Mouse (Mus musculus): ENCODE data around the gene Gpr25. TPM values are rescaled to one million over a fixed set of nuclear protein-coding genes. Genes with fewer than 3 reads are reported as not detected.

Gpr25 gene
- not detected for total RNA-seq (2021)

DNA sequence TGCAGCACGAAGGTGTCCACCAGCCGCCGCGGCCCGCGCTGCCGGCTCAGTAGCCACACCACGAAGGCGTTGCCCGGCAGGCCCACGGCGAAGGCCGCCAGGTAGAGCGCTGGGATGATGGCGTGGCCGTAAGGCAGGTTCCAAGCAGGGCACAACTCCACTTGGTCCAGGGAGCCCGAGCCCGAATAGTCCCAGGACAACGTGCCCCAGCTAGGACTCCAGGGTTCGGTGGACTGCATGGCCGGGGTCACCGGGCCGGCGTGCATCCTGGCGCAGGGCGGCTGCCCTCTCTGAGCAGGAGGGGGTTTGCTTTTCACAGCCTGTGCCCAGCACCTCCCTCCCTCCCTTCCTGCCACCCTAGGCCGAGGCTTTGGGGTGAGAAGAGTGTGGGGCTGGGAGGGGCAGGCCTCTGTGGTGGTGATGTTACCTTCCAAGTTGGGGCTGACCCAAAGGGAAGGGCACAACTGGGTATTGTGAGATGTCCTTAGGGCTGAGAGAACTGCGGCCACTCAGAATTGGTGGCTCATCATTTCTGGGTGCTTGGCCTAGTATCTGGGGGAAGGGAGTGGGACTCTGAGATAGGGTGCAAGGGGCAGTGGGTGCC lies at the start of gene Gpr25:
Gene Gpr25 (minus strand): TSS at position 239 of the 604 bp plus-strand sequence.
- intact Hi-C loops (cut with DNase I) = no loop called here
- no peak for DNase-seq

DNA sequence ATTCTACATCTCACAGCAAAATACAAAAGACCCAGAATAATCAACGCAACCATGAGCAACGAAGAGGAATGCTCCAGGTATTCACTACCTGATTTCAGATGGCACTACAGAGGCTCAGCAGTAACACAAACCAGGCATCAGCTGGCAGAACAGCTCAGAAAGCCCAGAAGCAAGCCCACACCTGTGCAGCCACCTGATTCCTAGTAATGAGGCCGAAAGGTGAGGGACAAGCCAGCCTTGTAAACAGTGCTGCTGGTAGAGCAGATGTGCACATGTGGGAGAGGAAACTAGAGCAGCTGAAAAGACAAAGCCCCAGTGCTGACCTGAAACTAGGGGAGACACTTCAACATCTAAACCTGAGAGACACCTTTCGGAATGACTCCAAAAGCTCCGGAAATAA lies 48.5 kb upstream of the Gpr25 start:
- intact Hi-C loops (cut with DNase I) = no loop called here
- DNase-seq = no peak

DNA sequence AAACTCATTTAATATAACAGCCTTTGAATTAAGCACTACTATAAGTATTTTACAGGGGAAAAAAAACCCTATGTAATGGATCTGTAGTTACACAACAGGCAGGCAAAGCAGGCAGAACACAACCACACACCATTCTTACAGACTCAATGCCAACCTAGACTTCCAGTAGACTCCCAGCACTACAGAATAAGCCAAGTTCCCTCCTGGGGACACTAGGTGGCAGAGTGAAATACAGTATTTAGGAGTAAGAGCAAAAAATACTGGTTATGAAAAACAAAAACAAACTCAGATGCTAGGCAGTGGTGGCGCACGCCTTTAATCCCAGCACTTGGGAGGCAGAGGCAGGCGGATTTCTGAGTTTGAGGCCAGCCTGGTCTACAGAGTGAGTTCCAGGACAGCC lies 45.8 kb upstream of the Gpr25 start:
- DNase-seq = peak; percentile 32 to 38
- intact Hi-C loops (cut with DNase I) = loop anchor here (1.0 to 2.0 kb wide), 2 partner anchors 34 to 153 kb away; no protein-coding TSS in a partner anchor

DNA sequence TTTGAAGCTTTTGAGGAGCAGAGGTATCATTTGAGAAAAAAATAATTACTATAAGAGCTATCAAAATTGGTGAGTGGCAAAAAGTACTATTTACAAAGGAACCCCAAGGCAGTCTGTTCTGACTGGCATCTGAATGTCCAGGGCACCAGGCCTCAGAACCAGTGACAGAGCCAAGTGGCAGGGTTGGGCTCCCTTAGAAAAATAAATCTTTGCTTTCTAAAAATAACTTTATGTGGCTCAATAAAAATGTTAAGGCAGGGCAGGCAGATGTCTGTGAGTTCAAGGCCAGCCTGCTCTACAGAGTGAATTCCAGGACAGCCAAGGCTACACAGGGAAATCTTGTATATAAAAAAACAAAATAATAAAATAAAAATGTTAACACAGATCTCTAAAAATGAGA lies 33.3 kb upstream of the Gpr25 start:
- no peak for DNase-seq
- intact Hi-C loops (cut with DNase I) = no loop called here

DNA sequence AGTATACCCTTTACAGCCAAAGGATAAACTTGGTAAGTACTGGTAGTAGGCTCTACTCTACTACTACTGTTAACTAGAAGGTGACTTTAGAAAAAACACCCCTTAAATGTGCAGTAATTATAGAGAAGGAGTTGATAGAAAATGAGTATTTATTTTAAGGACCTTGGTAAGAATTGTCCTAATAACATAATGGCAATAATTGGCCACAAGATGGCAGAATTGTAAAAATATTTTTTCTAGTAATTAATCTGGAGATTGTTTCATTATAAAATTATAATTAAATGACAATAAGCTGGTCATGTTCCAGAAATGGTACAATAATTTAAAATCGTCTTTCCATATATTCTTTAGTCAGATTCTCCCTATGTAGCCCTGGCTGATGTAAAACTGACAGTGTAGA lies 29.1 kb upstream of the Gpr25 start:
- intact Hi-C loops (cut with DNase I) = no loop called here
- no peak for DNase-seq

DNA sequence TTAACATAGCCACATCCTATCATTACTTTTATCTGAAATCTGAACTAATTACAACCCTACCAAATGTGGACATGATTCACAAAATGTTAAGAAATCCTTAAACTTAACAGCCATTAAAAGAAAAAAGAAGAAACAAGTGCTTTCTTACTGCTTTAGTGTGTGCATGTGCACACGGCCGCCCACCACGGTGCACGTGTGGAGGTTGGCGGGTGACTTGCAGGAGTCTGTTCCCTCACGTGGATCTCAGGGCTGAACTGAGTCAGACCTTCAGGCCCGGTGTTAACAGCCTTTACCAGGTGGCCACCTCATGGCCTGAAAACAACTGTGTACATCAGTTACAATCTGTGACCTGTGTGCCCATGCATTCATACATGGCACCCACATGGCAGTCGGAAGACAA lies 16.7 kb upstream of the Gpr25 start:
- DNase-seq = no peak
- intact Hi-C loops (cut with DNase I) = no loop called here

DNA sequence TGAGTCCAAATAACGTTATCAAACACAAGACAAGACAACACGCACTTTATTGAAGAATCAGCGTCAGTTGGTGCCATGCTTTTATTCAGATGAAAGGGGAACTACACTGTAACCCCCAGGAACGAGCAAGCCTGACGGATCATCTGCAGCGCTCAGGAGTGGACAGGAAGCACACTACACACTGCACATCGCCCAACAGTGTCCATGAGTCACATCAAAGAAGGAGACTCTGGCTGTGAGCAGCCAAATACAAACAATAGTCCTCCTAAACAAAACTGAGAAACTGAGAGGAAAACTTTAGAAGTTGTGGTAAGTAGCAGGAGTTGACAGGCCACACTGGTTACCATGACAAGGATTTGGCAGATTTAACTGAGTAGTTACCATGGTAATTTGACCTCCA lies 7.6 kb upstream of the Gpr25 start:
- no peak for DNase-seq
- intact Hi-C loops (cut with DNase I) = no loop called here

DNA sequence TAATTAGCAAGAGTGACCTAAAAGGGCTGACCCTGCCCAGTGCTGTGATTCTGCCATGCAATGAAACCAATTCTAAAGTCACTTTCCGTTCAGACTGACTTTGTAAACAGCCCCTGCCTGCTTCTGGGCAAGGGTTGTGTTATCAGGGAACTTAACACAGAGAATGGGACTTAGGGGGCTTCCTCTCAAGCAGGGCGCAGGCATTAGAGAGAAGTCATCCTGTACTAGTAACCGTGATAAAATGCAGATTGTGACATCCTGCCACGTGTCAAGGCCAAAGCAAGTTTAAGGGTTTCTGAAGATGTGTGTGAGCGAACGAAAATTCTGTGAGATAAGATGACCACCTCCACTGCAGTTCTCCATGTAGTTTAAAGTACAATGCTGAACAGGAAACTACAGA lies 5.5 kb upstream of the Gpr25 start:
- no peak for DNase-seq
- intact Hi-C loops (cut with DNase I) = no loop called here

DNA sequence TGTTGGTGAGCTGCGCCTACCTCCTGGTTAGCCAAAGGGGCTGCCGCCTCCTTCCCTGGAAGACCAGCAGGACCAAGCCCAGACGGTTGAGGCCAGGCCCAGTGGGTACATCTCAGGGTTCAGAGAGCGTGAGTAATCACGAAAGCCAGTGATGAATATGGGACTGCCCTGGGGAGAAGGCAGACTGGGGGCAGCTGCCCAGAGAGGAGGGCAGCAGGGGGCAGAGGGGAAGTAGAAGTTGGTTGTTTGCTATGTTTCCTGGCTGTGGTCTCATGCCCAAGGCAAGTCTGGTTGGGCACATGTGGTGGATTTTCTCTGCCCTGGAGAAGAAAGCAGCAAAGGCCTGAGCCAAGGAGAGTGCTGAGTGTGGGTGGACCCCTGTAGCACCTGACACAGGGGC lies 2.7 kb upstream of the Gpr25 start:
- DNase-seq = no peak
- intact Hi-C loops (cut with DNase I) = no loop called here

DNA sequence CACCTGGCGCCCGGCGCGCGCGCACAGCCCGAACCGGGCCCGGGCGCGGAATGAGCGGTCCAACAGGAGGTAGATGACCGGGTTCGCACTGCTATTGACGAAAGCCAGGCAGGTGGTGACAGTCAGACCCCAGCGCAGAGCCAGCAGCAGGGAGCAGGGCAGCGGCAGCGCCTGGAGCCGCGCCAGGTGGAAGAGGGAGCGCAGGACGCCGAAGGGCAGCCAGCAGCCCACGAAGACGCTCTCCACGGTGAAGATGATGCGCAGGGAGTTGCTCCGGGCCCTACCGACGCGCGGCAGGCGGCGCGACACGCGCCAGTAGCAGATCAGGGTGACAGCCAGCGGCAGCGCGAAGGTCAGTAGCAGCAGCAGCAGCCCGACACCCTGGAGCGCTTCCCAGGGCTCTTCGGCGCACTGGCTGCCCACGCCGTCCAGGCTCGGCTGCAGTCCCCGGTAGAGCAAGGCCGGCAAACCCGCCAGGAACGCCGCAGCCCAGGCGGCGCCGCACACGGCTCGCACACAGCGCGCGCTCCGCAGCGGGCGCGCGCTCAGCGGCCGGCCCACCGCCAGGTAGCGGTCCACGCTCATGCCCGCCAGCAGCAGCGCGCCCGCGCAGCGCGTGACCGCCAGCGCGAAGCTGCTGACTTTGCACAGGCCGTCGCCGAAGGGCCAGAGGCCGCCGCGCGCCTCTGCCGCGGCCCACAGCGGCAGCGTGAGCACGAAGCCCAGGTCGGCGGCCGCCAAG lies 609 bp downstream of the Gpr25 start:
- peak; percentile 46 to 56 for DNase-seq
- intact Hi-C loops (cut with DNase I) = no loop called here

DNA sequence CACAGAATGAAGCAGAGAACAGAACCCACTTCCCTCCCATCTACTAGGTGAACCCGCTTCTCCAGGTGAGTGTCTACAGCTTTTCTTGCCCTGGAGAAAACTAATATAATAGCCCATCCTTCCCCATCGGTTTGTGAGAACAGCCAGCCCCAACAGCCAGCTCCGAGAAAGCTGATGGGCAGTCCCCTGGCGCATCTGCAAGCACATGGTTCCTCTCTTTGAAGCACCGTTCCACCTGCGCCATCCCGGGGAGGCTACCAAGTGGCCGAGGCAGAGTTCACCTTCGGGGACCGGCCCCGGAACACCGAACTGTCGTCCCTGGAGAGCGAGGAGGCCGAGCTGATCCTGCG lies 1.2 kb downstream of the Gpr25 start:
- intact Hi-C loops (cut with DNase I) = no loop called here
- no peak for DNase-seq

DNA sequence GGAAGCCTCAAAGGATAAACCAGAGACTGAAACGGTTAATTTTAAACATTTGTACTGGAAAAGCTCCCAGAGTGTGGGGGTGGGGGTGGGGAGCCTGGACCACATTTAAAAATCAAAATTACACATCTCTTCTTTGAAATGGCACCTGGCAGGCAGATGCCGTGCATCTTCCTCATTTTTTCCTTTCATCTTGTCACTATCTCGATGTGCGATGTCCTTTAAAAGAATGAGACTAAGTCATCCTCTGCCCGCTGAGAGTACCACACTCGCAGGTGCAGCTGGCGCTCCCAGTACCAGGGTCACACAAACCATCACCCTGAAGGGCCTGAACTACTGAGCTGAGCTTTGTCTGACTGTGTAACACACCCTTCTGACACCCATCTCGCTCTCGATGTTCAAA lies 2.2 kb downstream of the Gpr25 start:
- intact Hi-C loops (cut with DNase I) = no loop called here
- DNase-seq = no peak

DNA sequence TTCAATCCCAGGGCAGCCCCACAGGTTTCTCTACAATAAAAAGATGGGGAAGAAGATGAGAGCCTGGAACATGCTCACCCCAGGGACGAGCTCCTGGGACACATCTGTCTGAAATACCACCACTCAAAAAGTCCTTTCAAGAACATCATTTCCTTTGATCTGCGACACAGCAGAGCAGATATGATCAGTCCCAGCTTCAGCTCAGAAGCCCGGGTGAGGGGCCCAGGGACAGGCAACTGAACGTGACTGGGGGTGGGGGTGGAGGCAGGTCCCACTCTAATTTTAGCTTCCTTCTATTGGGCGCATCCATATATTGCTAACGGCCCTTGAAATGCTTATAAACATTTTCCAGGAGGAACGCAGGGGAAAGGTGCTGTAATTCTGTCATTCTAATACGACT lies 5.0 kb downstream of the Gpr25 start:
- DNase-seq = no peak
- intact Hi-C loops (cut with DNase I) = no loop called here

DNA sequence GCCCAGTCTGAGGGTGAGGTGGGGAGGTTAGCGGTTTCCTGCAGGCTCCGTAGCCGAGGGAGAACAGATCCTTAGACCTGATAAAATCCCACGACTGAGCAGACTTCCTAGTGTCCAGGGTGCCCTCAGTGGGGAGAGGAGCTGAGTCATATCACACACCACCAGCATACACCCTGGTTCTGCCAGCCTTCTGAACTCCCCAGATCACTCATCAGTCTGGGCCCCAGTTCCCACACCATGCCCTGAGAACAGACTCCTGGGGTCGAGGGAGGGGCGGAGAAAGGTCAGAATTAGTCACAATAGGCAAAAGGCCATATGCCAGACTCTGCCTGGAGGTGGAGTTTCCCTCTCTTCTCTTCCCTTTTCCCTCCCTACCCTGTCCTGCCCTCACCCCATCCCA lies 5.5 kb downstream of the Gpr25 start:
- intact Hi-C loops (cut with DNase I) = no loop called here
- no peak for DNase-seq

DNA sequence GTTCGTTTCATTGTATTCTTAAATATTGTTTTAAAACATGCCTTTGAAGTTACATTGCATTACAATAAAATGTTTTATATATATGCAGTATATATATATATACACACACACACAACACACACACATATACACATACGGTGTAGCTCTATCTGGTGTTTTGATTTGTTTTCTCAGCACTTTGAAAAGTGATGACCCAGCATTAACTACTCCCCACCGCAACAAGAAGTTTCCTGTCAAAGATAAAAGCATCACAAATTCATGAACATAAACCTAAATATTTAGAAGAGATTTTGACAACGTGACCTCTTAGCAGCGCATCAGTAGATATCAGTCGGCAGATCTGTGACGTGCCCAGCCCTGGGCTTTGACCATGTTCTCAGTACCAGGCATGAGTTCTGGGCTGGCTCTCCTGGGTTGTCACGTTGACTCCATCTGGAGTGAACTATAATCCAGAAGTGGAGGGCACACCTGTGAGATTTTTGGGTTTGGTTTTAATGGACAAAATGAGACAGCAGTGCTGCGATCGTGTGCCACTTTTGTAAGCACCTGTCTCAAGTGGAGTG lies 6.1 kb downstream of the Gpr25 start:
- DNase-seq = no peak
- intact Hi-C loops (cut with DNase I) = no loop called here

DNA sequence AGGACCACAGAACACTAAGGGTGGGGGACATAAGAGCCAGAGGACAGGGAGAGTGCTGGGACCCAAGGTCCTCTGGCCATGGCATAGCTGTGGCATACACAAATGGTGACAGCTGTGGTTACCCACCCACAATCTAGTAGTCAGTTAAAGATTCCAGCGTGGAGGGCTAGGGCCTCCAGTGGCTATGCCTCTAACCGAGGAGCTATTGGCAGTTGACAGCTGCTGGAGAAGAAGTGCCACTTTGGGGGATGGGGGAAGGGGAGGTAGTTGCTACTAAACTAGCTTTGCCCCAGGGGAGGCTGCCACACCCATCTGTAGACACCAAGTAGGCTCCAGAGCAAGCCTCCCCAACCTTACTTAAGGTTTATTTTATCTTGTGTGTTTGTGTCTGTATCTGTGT lies 7.2 kb downstream of the Gpr25 start:
- DNase-seq = no peak
- intact Hi-C loops (cut with DNase I) = no loop called here

DNA sequence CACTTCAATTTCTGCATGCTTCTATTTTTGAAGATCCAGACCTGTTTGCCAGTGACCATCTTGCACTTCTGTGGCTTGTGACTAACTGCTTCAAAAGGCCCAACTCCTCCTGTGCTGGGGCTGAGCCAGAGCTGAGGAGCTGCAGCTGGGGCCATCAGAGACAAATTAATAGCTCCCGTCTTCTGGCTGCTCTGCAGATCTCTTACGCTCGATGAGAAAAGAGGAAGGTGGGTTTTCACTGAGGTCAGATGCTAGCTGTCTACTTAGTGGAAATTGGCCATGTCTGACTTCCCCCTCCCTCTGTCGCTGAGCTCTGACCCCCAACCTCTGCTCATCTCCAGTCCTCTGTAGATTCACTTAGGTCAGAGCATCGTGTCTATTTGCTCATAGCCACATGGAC lies 11.0 kb downstream of the Gpr25 start:
- intact Hi-C loops (cut with DNase I) = no loop called here
- no peak for DNase-seq

DNA sequence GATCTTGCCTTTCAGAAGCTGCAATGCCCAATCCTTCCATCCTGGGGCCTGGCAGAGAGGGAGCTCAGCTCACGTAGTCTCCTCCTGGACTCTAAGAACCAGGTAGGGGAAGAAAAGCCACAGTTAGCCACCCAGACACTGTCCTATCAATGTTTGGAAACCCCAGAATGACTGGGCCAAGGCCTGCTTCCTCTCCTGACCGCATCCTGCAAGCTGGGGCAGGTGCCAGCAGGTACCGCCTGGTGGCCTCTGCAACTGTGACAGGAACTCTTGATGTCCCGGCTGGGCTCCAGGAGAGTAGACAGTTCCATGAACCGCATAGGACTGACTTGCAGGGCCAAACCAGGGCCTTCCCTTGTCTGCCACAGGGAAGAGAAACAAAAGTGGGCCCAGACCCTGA lies 13.3 kb downstream of the Gpr25 start:
- intact Hi-C loops (cut with DNase I) = no loop called here
- DNase-seq = no peak

DNA sequence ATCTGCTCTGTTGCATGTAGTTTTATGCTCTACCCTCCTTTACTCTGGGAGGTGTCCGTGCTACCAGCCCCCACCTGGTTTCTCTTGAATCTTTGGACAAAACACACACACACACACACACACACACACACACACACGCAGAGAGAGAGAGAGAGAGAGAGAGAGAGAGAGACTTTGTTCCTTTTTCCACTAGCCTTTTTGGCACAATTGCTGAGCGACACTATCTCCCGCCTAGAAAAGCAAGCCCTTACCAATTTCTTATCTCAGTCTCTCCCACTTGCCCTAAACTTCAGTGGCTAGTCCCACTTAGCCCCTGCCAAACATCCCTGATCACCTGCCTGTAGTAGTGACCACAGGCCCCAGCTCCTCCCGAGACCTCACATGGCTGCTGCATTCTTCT lies 16.2 kb downstream of the Gpr25 start:
- DNase-seq = no peak
- intact Hi-C loops (cut with DNase I) = no loop called here

DNA sequence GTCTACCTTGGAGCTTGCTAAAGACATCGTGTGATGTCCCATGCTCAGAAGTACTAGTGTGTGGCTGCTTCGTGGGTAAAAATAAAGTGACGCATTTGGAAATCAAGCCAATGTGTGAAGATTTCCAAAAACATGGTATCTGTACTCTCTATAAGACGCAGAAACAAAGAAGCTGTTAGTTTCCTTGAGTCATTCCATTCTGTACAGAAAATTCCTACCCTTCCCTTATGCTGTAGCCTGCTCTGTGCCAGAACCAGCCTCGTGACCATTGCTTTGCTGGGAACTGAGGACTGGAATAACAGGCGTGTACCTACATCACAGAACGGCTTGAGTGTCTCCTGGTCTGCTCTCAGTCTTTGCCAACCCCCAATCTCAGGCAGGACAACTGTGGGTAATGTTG lies 18.9 kb downstream of the Gpr25 start:
- intact Hi-C loops (cut with DNase I) = no loop called here
- no peak for DNase-seq

DNA sequence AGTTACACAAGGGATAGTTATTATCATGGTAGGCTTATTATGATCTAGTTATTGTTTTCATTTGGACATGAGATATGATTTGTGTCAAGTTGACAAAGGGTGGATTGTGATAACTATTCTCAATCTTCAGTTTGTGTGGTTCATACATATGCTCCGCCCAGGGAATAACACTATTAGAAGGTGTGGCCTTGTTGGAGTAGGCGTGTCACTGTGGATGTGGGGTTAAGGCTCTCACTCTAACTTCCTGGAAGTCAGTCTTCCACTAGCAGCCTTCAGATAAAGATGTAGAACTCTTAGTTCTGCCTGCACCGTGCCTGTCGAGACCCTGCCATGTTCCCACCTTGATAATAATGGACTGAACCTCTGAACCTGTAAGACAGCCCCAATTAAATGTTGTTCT lies 22.2 kb downstream of the Gpr25 start:
- intact Hi-C loops (cut with DNase I) = no loop called here
- no peak for DNase-seq

DNA sequence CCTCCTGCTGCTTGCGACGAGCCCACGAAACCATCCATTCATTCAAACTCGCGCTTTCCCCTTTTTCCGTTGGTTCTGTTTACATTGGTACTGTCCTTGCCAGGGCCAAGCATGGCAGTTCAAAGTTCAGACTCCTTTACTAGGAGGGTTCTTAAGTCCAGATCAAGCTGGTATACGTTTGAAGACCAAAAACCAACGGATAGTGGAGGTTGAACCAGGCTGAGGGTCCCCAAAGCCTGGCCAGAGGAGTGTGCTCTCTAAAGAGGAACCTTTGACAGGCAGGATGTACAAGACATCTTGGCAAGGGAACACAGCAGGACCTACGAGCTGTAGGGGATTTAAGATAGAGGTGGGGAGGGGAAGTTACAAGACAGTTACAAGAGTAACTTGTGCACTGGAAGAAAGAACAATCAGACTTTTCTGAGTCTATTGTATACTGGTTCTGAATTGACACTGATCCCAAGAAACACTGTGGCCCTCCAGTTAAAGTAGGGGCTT lies 26.0 kb downstream of the Gpr25 start:
- intact Hi-C loops (cut with DNase I) = no loop called here

More for the DNA sequence above, 26.0 kb downstream of the Gpr25 start:
- DNase-seq = no peak

All from heart, postnatal 36 days (tissue).